Mouse (Mus musculus): ENCODE measurements around the gene Txn2.

The Txn2 gene

DNA sequence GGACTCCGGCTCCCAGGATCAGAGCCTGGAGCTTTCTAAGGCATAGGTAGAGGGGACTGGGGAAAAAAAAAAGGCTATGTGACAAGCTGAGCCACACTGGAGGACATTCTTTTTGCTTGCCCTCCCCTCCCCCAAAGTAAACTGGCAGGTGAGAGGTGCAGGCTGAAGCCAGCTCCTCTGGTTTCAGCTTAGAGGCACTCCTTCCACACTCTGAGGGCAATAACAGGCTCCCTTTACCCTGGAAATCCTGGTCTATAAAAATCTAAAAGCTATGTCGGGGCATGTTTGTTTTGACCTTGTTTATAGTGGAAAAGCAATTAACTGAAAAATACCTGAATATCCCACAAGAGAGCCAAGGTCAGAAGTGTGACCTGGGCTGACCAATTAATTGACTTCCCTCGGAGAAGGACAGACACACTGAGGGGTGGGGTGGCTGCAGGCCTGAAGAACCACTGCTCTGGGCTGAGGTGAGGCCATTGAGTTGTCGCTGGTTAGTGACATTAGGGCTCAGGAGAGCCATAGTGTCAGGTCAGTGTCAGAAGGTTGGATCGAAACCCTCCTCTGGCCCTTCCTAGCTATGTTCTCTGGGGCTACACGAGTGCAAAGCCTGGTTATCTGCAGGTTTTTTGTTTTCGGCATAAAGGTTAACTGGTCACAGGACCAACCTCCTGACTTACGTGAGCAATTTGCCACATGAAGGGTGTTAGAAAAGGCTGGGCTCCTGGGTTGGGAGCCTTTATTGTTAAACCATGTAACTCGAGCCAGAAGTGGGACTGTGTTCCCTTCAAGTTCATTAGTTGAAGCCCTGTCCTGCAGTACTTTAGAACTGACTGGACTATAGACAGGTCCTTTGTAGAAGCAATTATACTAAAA, 20.9 kb downstream of the Txn2 start:
- DNase-seq (ENCODE audit: low read depth, low spot score), result no peak

DNA sequence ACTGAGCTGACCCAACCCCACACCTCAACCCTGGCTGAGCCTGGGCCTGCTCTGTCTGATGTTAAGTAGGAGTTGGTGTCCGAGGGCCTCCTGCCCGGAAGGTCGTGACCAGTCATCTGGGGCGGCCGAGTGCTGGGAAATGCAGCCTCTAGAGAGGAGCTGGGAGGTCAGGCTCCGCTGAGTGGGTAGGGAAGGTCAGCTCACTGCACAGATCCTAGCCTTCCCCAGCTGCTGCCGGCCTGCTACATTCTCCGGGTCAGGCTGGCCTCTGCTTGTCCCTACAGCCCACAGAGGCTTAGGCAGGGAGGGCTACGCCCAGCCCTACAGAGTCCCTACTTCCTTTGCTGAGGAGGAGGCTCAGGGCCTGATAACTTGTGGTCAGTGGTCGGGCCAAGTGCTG, 22.3 kb downstream of the Txn2 start:
- DNase-seq (ENCODE audit: low read depth, low spot score), result no peak

GRCm38 (mm10) chr15:77906081-77906480, 22.7 kb downstream of the Txn2 start:
- no peak for DNase-seq (ENCODE audit: low read depth, low spot score)

GRCm38 (mm10) chr15:77905275-77905970, 23.4 kb downstream of the Txn2 start:
- no peak for DNase-seq (ENCODE audit: low read depth, low spot score)

- DNase-seq (ENCODE audit: low read depth, low spot score), result no peak
Measured at GRCm38 (mm10) chr15:77904363-77904892, 24.4 kb downstream of the Txn2 start.

DNA sequence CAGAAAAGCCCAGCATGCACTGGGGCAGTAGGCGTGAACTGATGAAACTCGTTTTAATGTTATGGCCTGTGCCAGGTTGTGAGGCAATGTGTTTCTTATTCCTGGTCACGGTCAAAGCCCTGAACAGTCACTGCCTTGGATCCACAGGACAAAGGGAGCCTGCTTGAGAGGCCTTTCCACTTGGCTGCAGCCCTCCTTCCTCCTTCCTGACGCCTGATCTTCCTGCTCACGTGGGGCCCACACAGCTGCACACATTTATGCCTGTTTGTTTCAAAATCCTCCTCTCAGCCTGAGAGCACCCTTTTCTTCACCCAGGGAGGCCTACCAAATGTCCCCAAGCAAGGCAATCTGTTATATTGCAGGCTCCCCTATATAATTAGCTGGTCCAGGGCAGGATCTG, 25.6 kb downstream of the Txn2 start:
- peak; percentile 9 for DNase-seq (ENCODE audit: low read depth, low spot score)

DNA sequence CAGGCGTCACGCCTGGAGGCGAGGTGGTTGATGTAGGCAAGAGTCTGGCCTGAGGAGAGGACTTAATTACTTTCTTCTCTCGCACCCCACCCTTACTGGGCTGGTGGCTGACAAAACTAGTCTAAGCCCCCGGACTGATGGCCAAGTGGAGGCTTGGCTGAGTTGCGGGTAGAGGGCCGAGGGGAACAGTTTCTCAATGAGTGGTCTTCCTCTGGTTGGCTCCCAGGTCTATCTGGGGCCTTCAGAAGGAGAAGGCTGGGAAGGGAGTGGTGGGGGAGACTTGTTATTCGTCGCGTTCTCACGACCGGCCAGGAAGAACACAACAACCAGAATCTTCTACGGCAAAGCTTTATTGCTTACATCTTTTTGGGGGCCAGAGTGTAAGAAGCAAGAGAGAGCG, 33.9 kb downstream of the Txn2 start:
- DNase-seq (ENCODE audit: low read depth, low spot score), result no peak

DNA sequence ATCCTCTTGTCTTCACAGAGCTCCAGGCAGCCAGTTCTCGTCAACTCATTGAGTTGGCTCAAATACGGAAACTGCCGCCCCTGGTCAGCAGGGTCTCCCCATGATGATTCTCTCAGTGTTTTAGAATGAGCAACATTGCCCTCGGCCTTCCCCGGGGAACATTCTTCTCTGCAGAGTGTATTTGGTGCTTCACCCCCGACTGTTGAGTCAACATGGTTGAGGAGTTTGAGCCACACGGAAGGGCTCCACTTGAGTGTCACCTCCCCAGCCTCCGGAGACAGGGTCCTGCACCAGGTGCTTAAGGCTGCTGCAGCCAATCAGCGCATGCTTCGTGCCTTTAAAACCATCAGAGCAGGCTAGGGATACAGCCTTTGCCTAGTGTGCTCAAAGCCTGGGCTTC, 35.5 kb downstream of the Txn2 start:
- no peak for DNase-seq (ENCODE audit: low read depth, low spot score)

DNA sequence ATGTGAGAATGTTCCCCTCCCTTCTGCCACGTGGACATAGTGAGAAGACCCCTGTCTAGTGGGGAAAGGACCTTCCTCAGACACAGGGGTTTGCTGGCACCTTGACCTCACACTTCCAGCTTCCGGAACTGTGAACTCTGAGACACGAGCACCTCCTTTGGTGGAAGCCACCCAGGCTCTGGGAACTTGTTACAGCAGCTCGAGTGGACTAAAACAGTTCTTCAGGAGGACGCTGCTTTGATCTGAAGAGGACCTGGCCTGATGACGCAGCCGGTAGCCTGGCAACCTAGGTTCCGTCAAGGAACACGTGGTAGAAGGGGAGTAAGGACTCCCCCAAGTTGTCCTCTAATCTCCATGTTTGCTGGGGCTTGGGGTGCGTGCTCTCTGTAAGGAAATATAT, 36.4 kb downstream of the Txn2 start:
- no peak for DNase-seq (ENCODE audit: low read depth, low spot score)

GRCm38 (mm10) chr15:77891766-77892165, 37.0 kb downstream of the Txn2 start:
- DNase-seq (ENCODE audit: low read depth, low spot score), result no peak

- DNase-seq (ENCODE audit: low read depth, low spot score), result no peak
Measured at GRCm38 (mm10) chr15:77889761-77890422, 38.9 kb downstream of the Txn2 start.

GRCm38 (mm10) chr15:77888286-77888685, 40.5 kb downstream of the Txn2 start:
- no peak for DNase-seq (ENCODE audit: low read depth, low spot score)

- peak; percentile 55 for DNase-seq (ENCODE audit: low read depth, low spot score)
Measured at GRCm38 (mm10) chr15:77887093-77887488, 41.7 kb downstream of the Txn2 start.

DNA sequence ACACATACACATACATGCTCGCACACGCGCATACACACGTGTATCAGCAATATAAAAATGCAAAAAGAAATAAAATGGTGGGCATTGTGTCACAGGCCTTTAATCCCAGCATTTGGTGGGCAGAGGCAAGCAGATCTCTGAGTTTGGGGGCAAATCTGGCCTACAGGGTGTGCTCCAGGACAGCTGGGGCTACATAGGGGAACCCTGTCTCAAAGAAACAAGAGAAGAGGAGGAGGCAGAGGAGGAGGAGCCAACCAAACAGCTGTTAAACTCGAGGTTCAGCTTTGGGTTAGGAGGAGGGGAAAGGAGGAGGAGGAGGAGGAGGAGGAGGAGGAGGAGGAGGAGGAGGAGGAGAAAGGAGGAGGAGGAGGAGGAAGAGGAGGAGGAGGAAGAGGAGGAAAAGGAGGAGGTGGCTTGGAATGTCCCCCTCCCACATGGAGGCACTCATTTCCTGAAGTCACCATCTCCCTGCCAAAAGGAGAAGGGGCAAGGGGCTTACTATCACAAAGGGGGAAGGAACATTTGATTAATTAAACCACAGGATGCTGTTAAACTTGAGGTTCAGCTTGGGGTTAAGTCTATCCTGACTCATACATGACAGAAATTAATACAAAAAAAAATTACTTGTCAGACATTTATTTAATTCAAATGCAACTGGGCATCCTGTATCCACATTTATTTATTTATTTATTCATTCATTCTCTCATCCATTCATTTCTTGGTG, 42.3 kb downstream of the Txn2 start:
- DNase-seq (ENCODE audit: low read depth, low spot score), result no peak

DNA sequence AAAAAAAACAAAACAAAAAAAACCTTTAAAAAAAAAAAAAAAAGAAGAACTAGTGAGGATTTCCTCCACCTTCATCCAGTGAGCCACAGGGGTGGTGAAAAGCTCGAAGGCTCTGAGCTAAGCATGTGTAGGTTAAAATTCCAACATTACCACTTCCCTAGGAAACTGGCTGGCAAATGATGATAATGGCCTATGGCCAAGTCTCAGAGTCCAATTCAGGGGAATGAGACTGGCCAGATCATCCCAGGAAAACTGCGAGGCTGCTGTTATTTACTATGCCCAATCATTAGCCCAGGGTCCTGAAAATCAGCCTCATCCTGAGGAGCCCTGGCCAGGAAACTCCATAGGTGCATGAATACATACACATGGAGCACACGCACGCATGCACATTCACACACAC, 42.9 kb downstream of the Txn2 start:
- DNase-seq (ENCODE audit: low read depth, low spot score), result no peak

GRCm38 (mm10) chr15:77885159-77885558, 43.6 kb downstream of the Txn2 start:
- DNase-seq (ENCODE audit: low read depth, low spot score), result no peak

- no peak for DNase-seq (ENCODE audit: low read depth, low spot score)
Measured at GRCm38 (mm10) chr15:77883697-77884010, 45.2 kb downstream of the Txn2 start.

- no peak for DNase-seq (ENCODE audit: low read depth, low spot score)
Measured at GRCm38 (mm10) chr15:77882797-77883696, 45.8 kb downstream of the Txn2 start.

GRCm38 (mm10) chr15:77882297-77882696, 46.5 kb downstream of the Txn2 start:
- no peak for DNase-seq (ENCODE audit: low read depth, low spot score)

DNA sequence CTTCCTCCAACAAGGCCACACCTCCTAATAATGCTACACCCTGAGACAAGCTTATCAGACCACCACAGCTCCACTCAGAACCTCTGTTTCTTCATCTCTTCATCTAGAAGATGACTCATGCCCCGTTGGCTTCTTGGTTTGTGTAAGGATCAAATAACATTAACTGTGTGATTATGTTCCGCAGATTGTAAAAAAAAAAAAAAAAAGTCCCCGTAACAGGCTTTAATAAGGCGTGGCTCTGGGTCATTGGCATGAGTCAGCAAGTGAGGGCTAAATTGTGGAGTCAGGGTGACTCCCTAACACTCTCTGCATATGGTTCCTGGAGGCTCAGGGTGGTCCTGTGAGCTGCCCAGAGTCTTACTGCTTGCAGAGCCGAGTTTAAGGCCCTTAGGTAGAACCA, 47.1 kb downstream of the Txn2 start:
- DNase-seq (ENCODE audit: low read depth, low spot score), result no peak

DNA sequence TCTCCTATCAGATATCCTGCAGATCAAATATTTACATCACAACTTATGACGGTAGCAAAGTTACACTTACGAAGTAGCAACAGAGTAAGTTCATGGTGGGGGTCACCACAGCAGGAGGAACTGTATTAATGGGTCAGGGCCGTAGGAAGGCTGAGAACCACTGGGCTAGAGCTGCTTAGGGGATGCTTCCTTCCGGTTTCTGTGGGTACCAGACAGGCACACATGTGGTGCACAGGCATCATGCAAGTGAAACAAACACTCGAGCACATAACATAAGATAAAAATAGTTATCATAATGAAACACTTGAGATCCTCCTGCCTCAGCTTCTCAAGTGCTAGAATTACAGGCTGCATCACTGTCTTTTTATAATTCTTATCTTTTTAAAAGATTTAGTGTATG, 48.1 kb downstream of the Txn2 start:
- DNase-seq (ENCODE audit: low read depth, low spot score), result no peak

Measured in telencephalon, adult 2 months (tissue).